Mouse (Mus musculus) megakaryocyte, embryonic 14.5 days (primary cell): ENCODE data around the gene Trim8.

Experiments
- FLI1 ChIP-seq: IDR thresholded peaks from 2 replicates; pipeline ENCODE4 v1.6.1; 2012; ENCODE audit warnings: low read length, inconsistent platforms, mixed read lengths
- GATA1 ChIP-seq: IDR thresholded peaks from 3 replicates; pipeline ENCODE4 v1.6.1; 2012; ENCODE audit warnings: mixed read lengths, low read length, inconsistent platforms, borderline replicate concordance

- no peak for TF ChIP-seq GATA1
- no peak for TF ChIP-seq FLI1
These were observed 22.7 kb upstream of the Trim8 start for GRCm38 (mm10) chr19:46478826-46479225.
